Mouse (Mus musculus): Measurements from ENCODE around the gene Fam71e1. TPM values are rescaled to one million over a fixed set of nuclear protein-coding genes. Genes with fewer than 3 reads are reported as not detected.

Gene Fam71e1
- polyA plus RNA-seq, 1 experiment: 2.7 TPM

DNA sequence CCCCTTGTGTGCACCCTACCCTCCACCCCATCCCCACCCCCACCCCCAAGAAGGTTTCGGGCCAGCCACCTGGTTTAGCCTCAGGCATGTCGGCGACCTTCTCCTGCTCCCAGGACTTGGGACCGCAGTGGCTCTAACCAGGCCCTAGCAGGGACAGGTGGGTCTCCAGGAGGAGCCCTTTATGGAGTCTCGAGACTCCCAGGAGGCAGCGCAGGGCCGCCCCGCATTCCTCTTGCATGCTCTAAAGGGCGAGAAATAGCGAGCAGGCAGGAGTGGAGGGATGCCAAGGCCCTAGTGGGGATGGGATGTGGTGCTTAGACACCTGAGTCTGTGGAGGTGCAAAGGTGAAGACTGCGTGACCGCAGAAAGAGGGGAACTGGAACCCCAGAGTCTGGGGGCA, 28.1 kb downstream of the Fam71e1 start, which contains the start of gene Mybpc2:
TSS of gene Mybpc2 (minus strand) at position 155 of the 400 bp plus-strand sequence.
- TF ChIP-seq POLR2A (IDR thresholded peaks at IDR 0.05; ENCODE audit: low read depth, low read length): no peak
- TF ChIP-seq CTCF (IDR thresholded peaks at IDR 0.05; ENCODE audit: borderline replicate concordance, insufficient read depth, low read length): no peak
- no peak within 1 kb of the TSS for H3K4me3 ChIP-seq (ENCODE audit: insufficient read depth, low read length)
- H3K4me1 ChIP-seq (ENCODE audit: control insufficient read depth, insufficient read depth, low read length): 0 out of 2 replicates have a peak, but pooled peaks cover 5% of the 10 kb centered on the region
- no peak within 1 kb of the TSS for H3K27ac ChIP-seq (ENCODE audit: insufficient read depth, low read length)

DNA sequence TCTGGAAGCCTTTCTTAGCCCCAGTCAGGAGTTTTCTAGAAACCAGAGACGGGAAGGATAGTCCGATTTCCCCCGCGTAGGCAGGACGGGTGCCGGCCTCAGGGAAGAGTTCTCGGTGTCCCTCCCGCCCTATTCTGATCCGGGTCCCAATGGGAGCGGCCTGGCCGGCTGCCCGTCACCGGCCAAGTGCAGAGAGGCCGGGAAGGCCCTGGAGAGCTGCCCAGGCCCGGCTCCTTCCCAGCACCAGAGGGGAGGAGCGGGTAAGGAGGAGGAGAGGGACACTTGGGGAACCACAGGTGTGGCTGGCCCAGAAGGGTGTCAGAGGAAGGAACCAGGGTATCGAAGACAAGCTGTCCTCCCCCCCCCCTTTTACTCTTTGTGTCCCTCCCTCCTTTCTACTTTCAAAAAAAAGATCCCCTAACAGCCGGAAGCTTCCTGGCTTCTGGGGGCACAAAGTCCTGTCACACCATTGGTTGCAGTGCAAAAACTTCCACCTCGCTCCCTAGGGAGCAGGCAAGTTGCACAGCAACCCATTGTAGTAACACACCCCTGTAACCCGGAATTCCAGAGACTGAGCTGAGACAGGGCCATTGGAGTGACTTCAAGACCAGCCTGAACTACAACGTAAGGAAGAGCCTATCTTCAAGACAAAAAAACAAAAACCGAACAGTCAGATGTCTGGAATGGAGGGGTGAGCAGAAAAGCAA, 28.9 kb downstream of the Fam71e1 start:
- H3K4me1 ChIP-seq (ENCODE audit: control insufficient read depth, insufficient read depth, low read length): 0 out of 2 replicates have a peak, but pooled peaks cover 5% of the 10 kb centered on the region
- no peak for TF ChIP-seq CTCF (IDR thresholded peaks at IDR 0.05; ENCODE audit: borderline replicate concordance, insufficient read depth, low read length)
- no peak for TF ChIP-seq POLR2A (IDR thresholded peaks at IDR 0.05; ENCODE audit: low read depth, low read length)
- no peak overlapping the region for H3K27ac ChIP-seq (ENCODE audit: insufficient read depth, low read length)
- H3K4me3 ChIP-seq (ENCODE audit: insufficient read depth, low read length): no peak overlapping the region

DNA sequence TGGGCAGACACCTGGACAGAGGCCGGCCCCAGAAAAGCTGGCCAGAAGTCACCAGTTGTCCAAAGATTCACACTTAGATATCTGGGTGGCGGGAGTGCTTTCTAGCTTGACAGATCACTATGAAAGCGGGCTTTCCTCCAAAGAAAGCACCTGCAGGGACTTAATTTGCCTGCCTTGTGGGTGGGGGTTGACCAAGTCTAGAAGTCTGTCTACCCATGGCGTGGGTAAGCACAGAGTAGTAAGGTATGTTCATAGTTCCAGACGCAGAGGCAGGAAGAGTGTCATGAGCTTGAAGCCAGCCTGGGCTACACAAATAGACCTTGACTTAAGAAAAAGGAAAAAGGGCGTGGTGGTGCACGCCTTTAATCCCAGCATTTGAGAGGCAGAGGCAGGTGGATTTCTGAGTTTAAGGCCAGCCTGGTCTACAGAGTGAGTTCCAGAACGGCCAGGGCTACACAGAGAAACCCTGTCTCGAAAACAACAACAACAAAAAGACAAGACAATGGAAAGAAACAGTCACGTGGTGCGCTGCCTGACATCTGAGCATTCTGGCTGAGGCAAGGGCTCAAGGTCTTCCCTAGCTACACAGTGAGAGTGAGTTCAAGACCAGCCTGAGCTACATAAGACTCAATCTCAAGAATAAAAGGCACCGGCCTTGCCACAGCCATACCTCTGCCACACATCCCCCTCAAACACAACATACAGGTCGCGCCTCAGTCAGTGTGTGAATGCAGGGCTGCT, 30.2 kb downstream of the Fam71e1 start:
- TF ChIP-seq CTCF (IDR thresholded peaks at IDR 0.05; ENCODE audit: borderline replicate concordance, insufficient read depth, low read length): no peak
- TF ChIP-seq POLR2A (IDR thresholded peaks at IDR 0.05; ENCODE audit: low read depth, low read length): no peak
- H3K4me1 ChIP-seq (ENCODE audit: control insufficient read depth, insufficient read depth, low read length): 0 out of 2 replicates have a peak, but pooled peaks cover 5% of the 10 kb centered on the region
- H3K27ac ChIP-seq (ENCODE audit: insufficient read depth, low read length): no peak overlapping the region
- H3K4me3 ChIP-seq (ENCODE audit: insufficient read depth, low read length): no peak overlapping the region

DNA sequence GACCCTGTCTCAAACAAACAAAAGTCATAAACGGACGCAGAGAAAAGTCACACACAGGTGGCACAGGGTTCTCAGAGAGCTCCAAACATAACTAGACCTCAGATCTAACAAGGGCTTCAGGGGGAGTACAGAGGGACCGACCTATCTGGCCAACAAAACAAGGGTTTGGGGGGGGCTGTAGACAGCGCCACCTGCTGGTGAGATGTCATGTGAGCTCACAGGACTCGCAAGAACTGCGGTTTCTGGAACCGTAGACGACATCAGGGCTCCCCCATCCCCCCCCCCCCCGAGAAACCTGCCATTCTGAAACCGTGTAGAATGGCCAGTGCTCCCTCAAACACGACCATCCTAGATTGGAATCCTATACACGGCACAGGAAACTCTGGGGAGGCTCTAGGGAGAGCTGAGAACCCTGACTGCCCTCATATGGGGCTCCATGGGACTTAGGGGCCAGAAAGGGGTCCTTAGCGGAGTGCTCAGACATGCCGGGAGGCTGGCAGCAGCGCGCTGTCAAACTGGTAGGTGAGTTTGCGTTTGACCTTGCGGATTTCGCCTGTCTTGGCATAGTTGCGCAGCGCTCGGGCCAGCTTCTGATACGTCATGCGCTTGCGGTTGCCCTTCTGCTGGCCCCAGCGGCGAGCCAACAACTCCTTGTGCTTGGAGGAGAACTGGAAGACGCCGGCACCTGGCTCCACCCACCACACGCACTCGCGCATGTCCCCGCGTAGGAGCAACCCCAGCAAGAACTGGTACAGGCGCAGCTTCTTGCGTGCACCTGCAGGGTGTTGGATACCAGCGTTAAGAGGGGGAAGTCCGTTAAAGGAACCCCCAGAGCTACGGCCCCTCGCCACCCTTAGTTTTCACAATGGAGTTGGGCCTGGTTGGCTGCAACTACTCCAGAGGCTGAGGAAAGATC, 31.4 kb downstream of the Fam71e1 start:
- peak overlapping the region; percentile 14 for H3K4me3 ChIP-seq (ENCODE audit: insufficient read depth, low read length)
- TF ChIP-seq CTCF (IDR thresholded peaks at IDR 0.05; ENCODE audit: borderline replicate concordance, insufficient read depth, low read length): peak; percentile 71; the same call in 1 of the 2 replicates
- TF ChIP-seq POLR2A (IDR thresholded peaks at IDR 0.05; ENCODE audit: low read depth, low read length): peak; percentile 23; the same call in 1 of the 2 replicates
- no peak overlapping the region for H3K27ac ChIP-seq (ENCODE audit: insufficient read depth, low read length)
- 0 out of 2 replicates have a peak, but pooled peaks cover 5% of the 10 kb centered on the region for H3K4me1 ChIP-seq (ENCODE audit: control insufficient read depth, insufficient read depth, low read length)

DNA sequence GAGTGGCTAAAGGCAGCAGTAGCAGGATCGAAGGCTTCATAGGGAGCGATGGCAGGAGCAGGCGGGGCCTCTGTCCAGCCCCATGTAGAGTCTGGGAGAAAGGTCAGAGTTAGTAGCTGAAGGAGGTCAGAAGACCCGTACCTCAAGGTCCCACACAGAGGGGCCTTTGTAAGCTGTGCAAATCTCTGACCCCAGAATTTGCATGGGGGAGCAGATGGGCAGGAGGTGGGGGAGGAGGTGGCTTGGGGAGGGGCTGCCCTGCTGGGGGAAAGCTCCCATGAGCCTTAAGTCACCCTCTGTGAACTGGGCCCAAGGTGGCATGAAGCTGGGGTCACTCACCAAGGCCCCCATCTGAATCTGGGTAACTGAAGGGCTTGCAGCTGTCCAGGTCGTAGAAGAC, 33.1 kb downstream of the Fam71e1 start:
- Histone ChIP-seq H3K4me3 (ENCODE audit: insufficient read depth, low read length) (no peak overlapping the region), H3K4me1 (ENCODE audit: control insufficient read depth, insufficient read depth, low read length) (0 out of 2 replicates have a peak, but pooled peaks cover 5% of the 10 kb centered on the region), H3K27ac (ENCODE audit: insufficient read depth, low read length) (no peak overlapping the region)
- TF ChIP-seq POLR2A (IDR thresholded peaks at IDR 0.05; ENCODE audit: low read depth, low read length) (no peak), CTCF (IDR thresholded peaks at IDR 0.05; ENCODE audit: borderline replicate concordance, insufficient read depth, low read length) (no peak)

DNA sequence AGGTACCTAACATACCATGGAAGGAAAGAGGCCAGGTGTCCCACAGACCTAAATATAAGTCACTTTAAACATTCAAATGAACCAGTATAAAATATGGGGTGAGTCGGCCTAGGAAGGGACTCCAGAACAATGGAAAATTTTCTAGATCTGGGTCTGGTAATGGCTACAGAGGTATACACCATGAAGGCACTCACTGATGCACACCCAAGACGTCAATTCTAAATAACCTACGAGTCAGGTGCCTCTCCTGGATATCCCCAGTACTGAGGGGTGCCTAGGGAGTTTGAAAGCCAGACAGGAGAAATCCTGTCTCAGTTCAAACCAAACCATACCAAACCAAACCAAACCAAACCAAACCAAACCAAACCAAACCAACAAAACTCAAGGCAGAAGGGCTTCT, 34.1 kb downstream of the Fam71e1 start:
- TF ChIP-seq POLR2A (IDR thresholded peaks at IDR 0.05; ENCODE audit: low read depth, low read length) (no peak), CTCF (IDR thresholded peaks at IDR 0.05; ENCODE audit: borderline replicate concordance, insufficient read depth, low read length) (no peak)
- H3K4me3 ChIP-seq (ENCODE audit: insufficient read depth, low read length): no peak overlapping the region
- no peak overlapping the region for H3K27ac ChIP-seq (ENCODE audit: insufficient read depth, low read length)

DNA sequence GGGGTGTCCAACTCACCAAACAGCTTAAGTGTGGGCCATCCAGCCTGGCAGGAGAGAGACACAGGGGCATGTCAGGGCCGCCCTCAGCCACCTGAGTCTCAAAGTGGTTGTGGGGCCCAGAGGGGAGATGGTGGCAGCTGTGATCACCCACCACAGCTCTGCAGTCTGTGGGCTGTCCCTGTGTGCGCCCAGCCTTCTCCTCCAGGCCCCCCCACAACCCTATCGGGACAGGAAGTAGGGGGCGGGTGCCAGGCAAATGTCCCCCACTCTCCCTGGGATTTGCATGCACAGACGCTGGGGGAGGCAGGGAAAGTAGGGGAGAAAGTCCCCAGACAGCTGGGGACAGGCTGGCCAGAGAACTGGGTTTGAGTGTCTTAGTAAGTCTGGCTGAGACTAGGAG, 34.8 kb downstream of the Fam71e1 start:
- Histone ChIP-seq H3K4me3 (ENCODE audit: insufficient read depth, low read length) (no peak overlapping the region), H3K4me1 (ENCODE audit: control insufficient read depth, insufficient read depth, low read length) (no peaks in the 10 kb centered on the region), H3K27ac (ENCODE audit: insufficient read depth, low read length) (no peak overlapping the region)
- TF ChIP-seq CTCF (IDR thresholded peaks at IDR 0.05; ENCODE audit: borderline replicate concordance, insufficient read depth, low read length) (no peak), POLR2A (IDR thresholded peaks at IDR 0.05; ENCODE audit: low read depth, low read length) (no peak)

More for the DNA sequence above, 34.1 kb downstream of the Fam71e1 start:
- H3K4me1 ChIP-seq (ENCODE audit: control insufficient read depth, insufficient read depth, low read length): 0 out of 2 replicates have a peak, but pooled peaks cover under 1% of the 10 kb centered on the region

DNA sequence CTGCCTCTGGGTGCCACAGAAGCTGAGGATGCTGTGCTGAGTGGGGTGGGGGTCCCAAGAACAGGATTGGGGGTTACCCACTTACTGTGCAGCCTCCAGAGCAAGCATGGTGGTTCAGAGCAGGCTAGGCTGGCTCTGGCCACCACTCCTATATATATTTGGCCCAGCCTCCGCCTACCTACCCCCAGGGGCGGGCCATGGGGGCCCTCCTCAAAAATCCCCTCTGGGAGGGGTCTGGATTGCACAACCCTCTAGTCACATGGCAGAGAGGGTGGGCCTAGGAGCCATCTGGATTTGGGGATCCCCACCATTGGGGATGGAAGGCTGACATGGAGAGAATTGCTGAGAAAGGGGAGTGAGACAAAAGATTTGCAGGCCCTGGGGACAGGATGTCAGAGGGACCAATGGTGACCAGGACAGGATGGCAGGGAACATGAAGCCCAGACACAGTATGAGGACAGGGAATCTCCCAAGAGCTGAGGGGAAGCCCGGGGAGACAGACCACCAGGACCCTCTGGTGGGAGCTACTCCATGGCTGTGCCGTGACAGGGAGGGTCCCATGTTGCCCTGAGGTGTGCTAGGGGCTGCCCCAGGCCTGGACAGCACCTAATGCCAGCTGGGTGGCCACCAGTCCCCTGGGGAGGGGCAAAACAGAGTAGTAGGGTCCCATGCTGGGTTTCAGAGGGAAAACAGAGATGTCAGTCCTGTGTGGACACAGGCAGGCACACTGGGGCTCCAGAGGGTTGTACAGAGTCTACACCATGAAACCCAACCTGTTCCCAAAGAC, 35.8 kb downstream of the Fam71e1 start, which contains the start of gene Spib:
TSS of gene Spib (minus strand) at position 126 of the 787 bp plus-strand sequence.
- H3K27ac ChIP-seq (ENCODE audit: insufficient read depth, low read length): no peak within 1 kb of the TSS
- H3K4me3 ChIP-seq (ENCODE audit: insufficient read depth, low read length): no peak within 1 kb of the TSS
- no peaks in the 10 kb centered on the region for H3K4me1 ChIP-seq (ENCODE audit: control insufficient read depth, insufficient read depth, low read length)
- no peak for TF ChIP-seq POLR2A (IDR thresholded peaks at IDR 0.05; ENCODE audit: low read depth, low read length)
- no peak for TF ChIP-seq CTCF (IDR thresholded peaks at IDR 0.05; ENCODE audit: borderline replicate concordance, insufficient read depth, low read length)

Measured in embryonic fibroblast, embryonic 13.5 days (primary cell).